Mouse (Mus musculus) olfactory bulb, adult 2 months (tissue): ENCODE results near the gene Slc12a8.

Source experiments
- CTCF ChIP-seq: fragments of 200-500 bp; IDR thresholded peaks from 2 replicates; pipeline ENCODE4 v1.5.1; 2012; ENCODE audit warnings: low read depth, mild to moderate bottlenecking, low read length, moderate library complexity; ENCODE audit not compliant: insufficient read depth
- POLR2A ChIP-seq: fragments of 200-500 bp; IDR thresholded peaks from 2 replicates; pipeline ENCODE4 v1.6.1; 2012; ENCODE audit warnings: mild to moderate bottlenecking, low read depth, low read length, moderate library complexity; ENCODE audit not compliant: insufficient read depth

DNA sequence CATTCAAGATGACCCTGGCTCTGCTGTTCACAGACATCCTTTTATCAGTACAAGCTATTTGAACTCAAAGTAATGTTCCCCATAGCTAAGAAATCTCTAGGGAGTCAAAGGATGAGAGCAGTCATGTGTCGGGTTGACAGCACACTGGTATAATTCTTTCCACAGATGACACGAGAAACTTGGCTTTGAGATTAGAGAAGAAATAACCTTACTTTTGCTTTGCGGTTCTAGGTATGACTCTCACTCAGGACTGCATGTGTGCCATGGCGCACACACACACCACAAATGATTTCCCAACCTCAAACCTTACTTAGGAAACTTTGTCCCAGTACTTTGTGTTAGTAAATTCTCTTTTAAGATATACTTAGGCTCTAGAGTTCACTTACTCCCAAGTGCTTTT is 22.8 kb upstream of the Slc12a8 start:
- TF ChIP-seq CTCF (no peak), POLR2A (no peak)
